In the genomic region with DNA sequence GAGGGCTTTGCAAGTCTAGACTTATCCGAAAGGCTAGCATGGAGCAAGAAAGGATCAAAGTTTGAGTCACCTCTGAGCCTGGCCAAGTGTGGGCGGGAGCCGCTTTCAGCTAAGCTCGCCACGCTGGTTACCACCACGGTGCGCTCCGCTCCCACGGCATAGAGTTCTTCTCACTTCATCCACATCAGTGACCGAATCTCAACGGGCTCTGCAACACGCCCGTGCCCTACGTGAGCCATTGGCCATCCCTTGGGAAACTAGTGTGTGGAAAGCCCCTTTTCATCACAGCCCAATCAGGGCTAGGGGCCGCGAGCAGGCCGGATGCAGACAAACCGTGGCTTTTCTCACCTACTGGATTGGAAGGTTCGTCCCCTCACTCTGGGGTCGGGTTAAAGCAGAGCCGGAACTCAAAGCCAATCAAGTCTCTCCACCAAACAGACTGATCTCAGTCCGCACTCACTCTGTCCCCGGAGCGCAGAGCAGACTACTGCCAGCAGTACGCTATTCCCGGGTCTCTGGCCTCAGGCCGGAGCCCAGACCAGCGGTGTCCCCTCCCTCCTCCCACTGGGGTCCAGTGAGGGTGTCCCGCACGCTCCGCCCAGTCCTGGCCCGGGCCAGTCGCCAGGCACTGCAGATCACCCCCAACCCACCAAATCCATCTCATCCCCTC, we compare ENCODE assay signal across 8 mouse cellular contexts. TPM values are rescaled to one million over a fixed set of nuclear protein-coding genes. Genes with fewer than 3 reads are reported as not detected.
A peak's percentile ranks its signal among the peaks of the same experiment; 100 is the strongest.
DNase-seq lines count a peak whose midpoint lies in the region; ATAC-seq and TF ChIP-seq lines count a peak whose summit lies in the region.

No protein-coding gene starts in this region.

- DNase-seq in layer of hippocampus, postnatal 10 days (ENCODE audit: low spot score in 2 of 2) = peak; percentile 38 to 49
- no peak for DNase-seq in layer of hippocampus, adult 11-12 months (ENCODE audit: low spot score)
- peak; percentile 79 to 87 for DNase-seq in cerebellum, postnatal 10 days
- peak; percentile 82 for DNase-seq in forelimb bud, embryonic 11.5 days (ENCODE audit: low read depth, low spot score)
- peak; percentile 88 for DNase-seq in liver, adult 2 months (ENCODE audit: extremely low read depth, low read depth, low spot score)
- DNase-seq in neural tube, embryonic 11.5 days (ENCODE audit: low spot score) = peak; percentile 80

- H3K9ac ChIP-seq in hindbrain, embryonic 13.5 days = peak overlapping the region; percentile 84
- peak overlapping the region; percentile 89 for H3K9ac ChIP-seq in liver, adult 2 months (ENCODE audit: low read depth, low read length)
- H3K9ac ChIP-seq in neural tube, embryonic 11.5 days (ENCODE audit: low read length) = peak overlapping the region; percentile 76

- peak overlapping the region; percentile 97 for H3K4me2 ChIP-seq in hindbrain, embryonic 13.5 days
- H3K4me2 ChIP-seq in neural tube, embryonic 11.5 days (ENCODE audit: low read depth) = peak overlapping the region; percentile 89

- H3K9me3 ChIP-seq in hindbrain, embryonic 13.5 days = no peaks in the 10 kb centered on the region
- H3K9me3 ChIP-seq in neural tube, embryonic 11.5 days (ENCODE audit: control insufficient read depth, low read length) = no peaks in the 10 kb centered on the region

- peak; percentile 67 for ATAC-seq in hindbrain, embryonic 13.5 days (ENCODE audit: low FRiP score)
- peak; percentile 63 for ATAC-seq in neural tube, embryonic 11.5 days (ENCODE audit: insufficient read depth, low FRiP score, low TSS enrichment)
- ATAC-seq in megakaryocyte-erythroid progenitor cell, adult 5-6 weeks (replicated peaks; ENCODE audit: low FRiP score, low TSS enrichment, poor library complexity, severe bottlenecking) = no peak

- H3K27ac ChIP-seq in hindbrain, embryonic 13.5 days = peak overlapping the region; percentile 87
- peak overlapping the region; percentile 95 for H3K27ac ChIP-seq in liver, adult 2 months (replicated peaks; ENCODE audit: insufficient read depth, low read depth, low read length)
- peak overlapping the region; percentile 51 for H3K27ac ChIP-seq in neural tube, embryonic 11.5 days (ENCODE audit: low read depth, low read length)

- peaks cover 4% of the 10 kb centered on the region; the same call in 1 of the 2 replicates for H3K79me2 ChIP-seq in liver, adult 2 months (ENCODE audit: control insufficient read depth, insufficient read depth, low read length)

- peak; percentile 47; the same call in 1 of the 2 replicates for TF ChIP-seq POLR2A in liver, adult 2 months (IDR thresholded peaks at IDR 0.05; ENCODE audit: extremely low read depth, insufficient read depth, low read length)

- no peaks in the 10 kb centered on the region for H3K27me3 ChIP-seq in hindbrain, embryonic 13.5 days
- H3K27me3 ChIP-seq in liver, adult 2 months (ENCODE audit: control insufficient read depth, insufficient read depth, low read length) = no peaks in the 10 kb centered on the region
- no peaks in the 10 kb centered on the region for H3K27me3 ChIP-seq in neural tube, embryonic 11.5 days (ENCODE audit: control insufficient read depth, insufficient read depth, low read length)

- under 1% methylated on average over 33 of the region's 33 CpGs for WGBS in hindbrain, embryonic 13.5 days
- WGBS in liver, adult 2 months = under 1% methylated on average over 33 of the region's 33 CpGs
- under 1% methylated on average over 33 of the region's 33 CpGs for WGBS in neural tube, embryonic 11.5 days

- peaks cover 61% of the 10 kb centered on the region for H3K4me1 ChIP-seq in hindbrain, embryonic 13.5 days (replicated peaks)
- peaks cover 29% of the 10 kb centered on the region for H3K4me1 ChIP-seq in liver, adult 2 months (ENCODE audit: control insufficient read depth, insufficient read depth, low read length)
- peaks cover 27% of the 10 kb centered on the region for H3K4me1 ChIP-seq in neural tube, embryonic 11.5 days (ENCODE audit: control insufficient read depth, insufficient read depth, low read length)

- peak overlapping the region; percentile 76 for H3K4me3 ChIP-seq in hindbrain, embryonic 13.5 days
- peak overlapping the region; percentile 95 for H3K4me3 ChIP-seq in liver, adult 2 months (ENCODE audit: insufficient read depth, low read depth, low read length)
- peak overlapping the region; percentile 82 for H3K4me3 ChIP-seq in neural tube, embryonic 11.5 days (ENCODE audit: low read depth, low read length)

- no peaks in the 10 kb centered on the region for H3K36me3 ChIP-seq in hindbrain, embryonic 13.5 days
- H3K36me3 ChIP-seq in liver, adult 2 months (ENCODE audit: control insufficient read depth, insufficient read depth, low read length) = peaks cover 6% of the 10 kb centered on the region; the same call in 1 of the 2 replicates
- H3K36me3 ChIP-seq in neural tube, embryonic 11.5 days (ENCODE audit: control insufficient read depth, insufficient read depth, low read length) = no peaks in the 10 kb centered on the region

- TF ChIP-seq CTCF in liver, adult 2 months (IDR thresholded peaks at IDR 0.05; ENCODE audit: low read depth, low read length) = peak; percentile 9; the same call in 1 of the 2 replicates

RNA-seq across cellular contexts. Expression of gene Tsku, which starts 1.0 kb away (rescaled TPM):
- 1 to 10 TPM; 6.3 to 7.1 TPM for total RNA-seq in layer of hippocampus, postnatal 10 days (2021)
- 9.1 and 10.3 TPM in 2 replicates for polyA plus RNA-seq in hindbrain, embryonic 13.5 days (2015; fragmentation: Nextera tagmentation; extraction: Ambion mirVana)
- 10.1 and 15.4 TPM in 2 replicates for total RNA-seq in liver, adult 2 months (2014; rRNA removed)
- 57.1 and 103 TPM in 2 replicates for polyA plus RNA-seq in liver, adult 2 months (2012; rRNA removed)
- 10.8 and 11.3 TPM in 2 replicates for polyA plus RNA-seq in neural tube, embryonic 11.5 days (2014; fragmentation: Nextera tagmentation; extraction: Ambion mirVana)
- not detected in 2 replicates for total RNA-seq in megakaryocyte-erythroid progenitor cell, adult 5-6 weeks (2014; fragmentation: Nextera tagmentation)
- not detected in 2 replicates for total RNA-seq in megakaryocyte-erythroid progenitor cell, adult 5-6 weeks (2017)

RNA-seq across cellular contexts. Expression of gene Acer3, which starts 39.1 kb away (rescaled TPM):
- total RNA-seq in layer of hippocampus, postnatal 10 days (2021) = 10 to 100 TPM; 14.7 to 17.8 TPM
- polyA plus RNA-seq in hindbrain, embryonic 13.5 days (2015; fragmentation: Nextera tagmentation; extraction: Ambion mirVana) = 16.6 and 18.3 TPM in 2 replicates
- total RNA-seq in liver, adult 2 months (2014; rRNA removed) = 16.8 and 19.7 TPM in 2 replicates
- 7.4 and 12.2 TPM in 2 replicates for polyA plus RNA-seq in liver, adult 2 months (2012; rRNA removed)
- polyA plus RNA-seq in neural tube, embryonic 11.5 days (2014; fragmentation: Nextera tagmentation; extraction: Ambion mirVana) = 19.7 and 20.0 TPM in 2 replicates
- total RNA-seq in megakaryocyte-erythroid progenitor cell, adult 5-6 weeks (2014; fragmentation: Nextera tagmentation) = 28.8 and 28.9 TPM in 2 replicates
- total RNA-seq in megakaryocyte-erythroid progenitor cell, adult 5-6 weeks (2017) = 27.7 and 55.6 TPM in 2 replicates

Comparison
In these comparisons a context has a peak if more than half of its experiments do, and no peak if none do; other contexts are left out.
1. RNA of gene Tsku, which starts 1.0 kb away (total RNA-seq): 10.1 to 15.4 TPM in liver, adult 2 months and 6.3 to 7.1 TPM in layer of hippocampus, postnatal 10 days; not detected in megakaryocyte-erythroid progenitor cell, adult 5-6 weeks; every median in the first group is over 4 times any median in the second.
2. Peak in every context shown above with its lines, with median percentiles within 50 percentile points of each other: H3K27ac ChIP-seq, H3K4me3 ChIP-seq and H3K9ac ChIP-seq.